Mouse (Mus musculus) heart, adult 2 months (tissue): ENCODE measurements around the gene Spag7.

Source experiments
- CTCF ChIP-seq: fragments of 200-600 bp; IDR thresholded peaks from 2 replicates; pipeline ENCODE4 v1.8.1; 2022; ENCODE audit warnings: antibody characterized with exemption, mild to moderate bottlenecking, moderate library complexity
- EP300 ChIP-seq: fragments of 200-500 bp; IDR thresholded peaks from 2 replicates; pipeline ENCODE4 v1.6.1; 2011; ENCODE audit warnings: low read depth, low read length, control low read depth; ENCODE audit not compliant: insufficient read depth

DNA sequence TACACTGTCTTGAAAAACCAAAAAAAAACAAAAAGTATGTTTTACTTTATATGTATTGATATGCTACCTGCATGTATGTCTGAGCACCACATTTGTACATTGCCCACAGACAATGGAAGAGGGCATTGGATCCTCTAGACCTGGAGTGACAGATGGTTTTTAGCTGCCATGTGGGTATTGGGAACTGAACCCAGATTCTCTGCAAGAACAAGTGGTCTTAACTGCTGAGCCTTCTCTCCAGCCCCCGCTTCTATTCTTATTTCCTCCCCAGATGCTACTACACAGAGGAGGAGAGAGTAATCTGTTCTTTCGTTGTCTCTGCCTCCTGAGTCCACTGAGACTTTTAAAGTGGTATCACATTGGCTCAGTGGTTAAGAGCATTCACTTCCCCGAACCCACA, 24.3 kb upstream of the Spag7 start:
- TF ChIP-seq EP300 = no peak
- TF ChIP-seq CTCF = no peak
